Mouse (Mus musculus) hindbrain, embryonic 13.5 days (tissue): ENCODE data around the gene Fam20b. TPM values are rescaled to one million over a fixed set of nuclear protein-coding genes. Genes with fewer than 3 reads are reported as not detected.

ENCODE experiments used
- ATAC-seq: fragments of 200-750 bp; cut with Nextera tagmentation; 2 replicates; pipeline ENCODE4 v1.8.0; 2017; ENCODE audit warnings: moderate TSS enrichment; ENCODE audit not compliant: low FRiP score
- H3K27ac ChIP-seq: fragments of 300-500 bp; sonication (generic); 2 replicates; pipeline ENCODE4 v1.5.1; 2015; ENCODE audit warnings: inconsistent platforms, mild to moderate bottlenecking, moderate library complexity
- H3K27me3 ChIP-seq: fragments of 300-500 bp; sonication (generic); 2 replicates; pipeline ENCODE4 v1.6.1; 2015; ENCODE audit warnings: mild to moderate bottlenecking, inconsistent platforms
- H3K36me3 ChIP-seq: fragments of 300-500 bp; sonication (generic); 2 replicates; pipeline ENCODE4 v1.6.1; 2015; ENCODE audit warnings: mild to moderate bottlenecking, inconsistent platforms
- H3K4me1 ChIP-seq: fragments of 300-500 bp; sonication (generic); replicated peaks from 2 replicates; pipeline ENCODE4 v1.6.1; 2015; ENCODE audit warnings: inconsistent platforms
- H3K4me2 ChIP-seq: fragments of 300-500 bp; sonication (generic); 2 replicates; pipeline ENCODE4 v1.6.1; 2015; ENCODE audit warnings: inconsistent platforms, mild to moderate bottlenecking, moderate library complexity
- H3K4me3 ChIP-seq: fragments of 300-500 bp; sonication (generic); 2 replicates; pipeline ENCODE4 v1.5.1; 2015; ENCODE audit warnings: mild to moderate bottlenecking, inconsistent platforms
- H3K9ac ChIP-seq: fragments of 300-500 bp; sonication (generic); 2 replicates; pipeline ENCODE4 v1.6.1; 2015; ENCODE audit warnings: mild to moderate bottlenecking, inconsistent platforms
- H3K9me3 ChIP-seq: fragments of 300-500 bp; sonication (generic); 2 replicates; pipeline ENCODE4 v1.6.1; 2016; ENCODE audit warnings: inconsistent platforms
- WGBS: fragments of 180-500 bp; shearing (Covaris S2); methylation state at CpG from one replicate; pipeline ENCODE4 v1.1.7; 2015; 5-methylcytosine and 5-hydroxymethylcytosine counted together
- polyA plus RNA-seq: library from polyadenylated mRNA; unstranded; fragments of >200 nt; fragmentation: Nextera tagmentation; extraction: Ambion mirVana; gene quantifications from 2 replicates; pipeline ENCODE4 v1.2.1, GENCODE M21; 2015

The Fam20b gene
- polyA plus RNA-seq, 1 experiment from 2014 or later = 27.9 TPM

DNA sequence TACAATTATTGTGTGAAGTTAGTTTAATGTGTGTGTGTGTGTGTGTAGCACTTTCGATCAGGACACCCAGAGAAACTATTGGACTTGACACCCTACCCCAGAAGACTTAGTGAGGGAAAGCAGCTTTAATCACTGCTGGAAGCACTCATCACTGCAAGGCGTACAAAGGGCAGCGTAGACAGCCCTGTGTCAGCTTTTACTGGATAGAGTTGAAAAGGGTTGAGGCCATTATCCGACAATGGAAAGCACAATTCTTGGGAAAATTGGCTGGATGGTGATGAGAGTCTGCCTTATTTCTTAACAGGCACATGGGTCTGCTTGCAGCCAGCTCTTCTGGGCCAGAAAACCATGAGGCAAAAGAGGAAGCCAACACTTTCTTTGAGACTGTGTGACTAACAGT lies 1.2 kb upstream of the Fam20b start:
- Histone ChIP-seq H3K4me1 (peaks cover 12% of the 10 kb centered on the region; the same call in 1 of the 2 replicates), H3K4me3 (no peak overlapping the region), H3K9me3 (no peaks in the 10 kb centered on the region), H3K36me3 (no peaks in the 10 kb centered on the region), H3K4me2 (no peak overlapping the region), H3K27me3 (peaks cover 12% of the 10 kb centered on the region), H3K9ac (no peak overlapping the region), H3K27ac (no peak overlapping the region)
- 49% methylated on average over 4 of the region's 4 CpGs for WGBS
- ATAC-seq = no peak

DNA sequence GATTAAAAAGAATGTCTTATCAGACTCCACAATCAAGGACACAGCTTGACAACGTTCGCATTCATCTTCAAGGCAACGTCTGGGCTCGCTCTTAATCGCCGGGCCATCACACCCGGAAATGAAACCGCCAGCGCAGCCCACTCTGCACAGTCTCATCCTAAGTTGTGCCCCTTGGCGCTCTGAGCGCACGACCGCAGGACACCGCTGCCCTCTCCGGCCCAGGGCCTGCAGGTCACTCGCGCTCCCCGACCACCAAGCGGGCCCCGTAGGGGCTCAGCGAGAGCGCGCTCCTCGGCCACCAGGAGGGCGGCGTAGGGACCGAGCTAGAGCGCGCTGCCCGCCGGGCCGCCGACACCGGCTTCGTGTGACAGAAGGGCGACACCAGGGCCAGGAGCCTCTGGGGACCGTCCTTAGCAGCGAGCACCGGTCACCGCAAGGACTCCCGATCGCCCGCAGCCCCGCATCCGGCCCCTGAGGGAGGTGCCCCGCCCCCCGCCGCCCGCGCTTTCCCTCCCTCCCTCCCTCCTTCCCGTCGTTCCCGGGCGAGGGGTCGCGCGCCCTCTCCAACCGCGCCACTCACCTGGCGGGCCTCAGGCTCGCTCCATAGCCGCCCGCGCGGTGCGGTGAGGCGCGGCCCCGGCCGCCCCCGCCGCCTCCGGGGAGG lies 468 bp downstream of the Fam20b start:
- H3K4me1 ChIP-seq = peaks cover 12% of the 10 kb centered on the region; the same call in 1 of the 2 replicates
- H3K9me3 ChIP-seq = no peaks in the 10 kb centered on the region
- H3K4me3 ChIP-seq = peak overlapping the region; percentile 86
- H3K36me3 ChIP-seq = peaks cover 2% of the 10 kb centered on the region; the same call in 1 of the 2 replicates
- peak overlapping the region; percentile 68 for H3K4me2 ChIP-seq
- peaks cover 12% of the 10 kb centered on the region for H3K27me3 ChIP-seq
- peak; percentile 87 for ATAC-seq
- WGBS = under 1% methylated on average over 52 of the region's 73 CpGs
- peak overlapping the region; percentile 96 for H3K27ac ChIP-seq
- peak overlapping the region; percentile 91 for H3K9ac ChIP-seq

DNA sequence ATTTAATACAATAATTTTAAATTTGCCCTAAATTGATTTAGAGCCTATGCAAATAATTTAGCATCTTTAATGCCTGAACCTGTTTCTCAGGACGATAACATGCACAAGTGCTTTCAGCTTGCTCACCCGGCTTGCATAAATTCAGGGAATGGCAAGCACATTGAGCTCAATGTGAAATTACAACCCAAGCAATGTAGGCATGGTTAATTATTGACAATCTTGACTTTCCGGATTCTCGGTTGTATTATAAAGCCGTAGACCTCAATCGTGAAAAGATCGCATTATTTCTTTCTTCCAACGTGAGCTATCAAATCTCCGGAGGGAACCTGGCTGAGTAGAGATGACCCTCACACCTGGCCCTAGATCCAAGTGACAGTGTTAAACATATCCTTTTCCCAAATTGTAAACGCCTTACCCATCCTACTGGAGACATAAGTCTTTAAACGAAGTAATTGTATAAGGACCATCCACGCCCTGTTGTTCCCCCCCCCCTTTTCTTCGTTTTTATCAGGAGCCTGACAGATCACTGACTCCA lies 1.1 kb downstream of the Fam20b start:
- Histone ChIP-seq H3K4me2 (peak overlapping the region; percentile 68), H3K36me3 (peaks cover 2% of the 10 kb centered on the region; the same call in 1 of the 2 replicates), H3K9me3 (no peaks in the 10 kb centered on the region), H3K4me3 (peak overlapping the region; percentile 86), H3K4me1 (peaks cover 12% of the 10 kb centered on the region; the same call in 1 of the 2 replicates), H3K9ac (peak overlapping the region; percentile 91), H3K27me3 (peaks cover 12% of the 10 kb centered on the region), H3K27ac (peak overlapping the region; percentile 96)
- ATAC-seq = no peak
- 10% methylated on average over 13 of the region's 13 CpGs for WGBS

DNA sequence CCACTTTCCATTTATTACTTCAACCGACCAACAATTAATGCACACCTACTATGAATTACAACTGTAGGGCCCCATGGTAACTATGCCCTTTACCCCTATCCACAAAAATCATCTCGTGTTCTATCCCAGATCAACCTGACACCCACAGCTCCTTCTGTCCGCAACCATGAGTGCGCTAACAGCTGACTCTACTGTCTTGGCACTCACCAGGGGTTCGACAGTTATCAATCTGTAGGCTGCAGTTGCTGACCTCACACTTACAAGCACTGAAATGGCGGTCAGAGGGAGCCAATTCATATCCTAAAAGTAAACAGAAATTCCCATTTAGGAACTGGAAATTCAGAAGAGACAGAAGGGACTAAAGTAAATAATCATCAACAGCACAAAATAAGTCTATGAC lies 2.2 kb downstream of the Fam20b start:
- Histone ChIP-seq H3K4me2 (no peak overlapping the region), H3K4me1 (peaks cover 12% of the 10 kb centered on the region; the same call in 1 of the 2 replicates), H3K9ac (no peak overlapping the region), H3K4me3 (no peak overlapping the region), H3K27ac (no peak overlapping the region), H3K36me3 (peaks cover 2% of the 10 kb centered on the region; the same call in 1 of the 2 replicates), H3K27me3 (peaks cover 11% of the 10 kb centered on the region), H3K9me3 (no peaks in the 10 kb centered on the region)
- 89% methylated on average over 6 of the region's 6 CpGs for WGBS
- ATAC-seq = no peak

DNA sequence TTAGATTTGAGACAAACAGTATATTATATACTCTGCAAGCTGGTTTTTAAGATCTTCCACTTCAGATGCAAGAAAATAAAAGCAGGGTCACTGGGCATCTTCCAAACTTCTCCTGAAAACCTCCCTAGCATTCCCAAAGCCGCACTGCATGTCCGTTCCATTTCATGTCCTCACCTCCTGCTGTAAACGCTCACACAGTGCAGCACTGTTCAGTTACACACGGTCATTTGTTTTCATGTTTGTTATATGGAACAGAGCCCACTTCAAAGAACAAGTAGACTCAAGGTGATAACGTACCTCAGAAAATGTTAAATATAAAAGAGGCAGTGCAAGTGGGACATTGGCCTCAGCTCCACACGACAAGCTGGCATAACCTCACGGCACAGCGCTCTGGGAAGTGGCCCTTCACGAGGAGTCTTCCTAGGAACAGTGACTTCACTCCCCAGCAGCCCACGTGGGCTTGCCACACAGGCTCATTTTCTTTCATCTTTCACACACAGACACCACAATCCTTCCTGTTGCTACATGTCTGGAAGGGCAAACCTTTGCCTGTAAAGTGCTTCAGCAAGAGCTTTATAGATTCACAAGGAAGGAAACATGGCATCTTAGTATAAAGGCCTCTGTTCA lies 8.3 kb downstream of the Fam20b start:
- no peak for ATAC-seq
- H3K27ac ChIP-seq = no peak overlapping the region
- H3K36me3 ChIP-seq = peaks cover 7% of the 10 kb centered on the region
- no peak overlapping the region for H3K4me2 ChIP-seq
- H3K9me3 ChIP-seq = no peaks in the 10 kb centered on the region
- H3K4me1 ChIP-seq = peaks cover 12% of the 10 kb centered on the region; the same call in 1 of the 2 replicates
- WGBS = 63% methylated on average over 10 of the region's 10 CpGs
- H3K9ac ChIP-seq = no peak overlapping the region
- H3K4me3 ChIP-seq = no peak overlapping the region
- H3K27me3 ChIP-seq = no peaks in the 10 kb centered on the region

DNA sequence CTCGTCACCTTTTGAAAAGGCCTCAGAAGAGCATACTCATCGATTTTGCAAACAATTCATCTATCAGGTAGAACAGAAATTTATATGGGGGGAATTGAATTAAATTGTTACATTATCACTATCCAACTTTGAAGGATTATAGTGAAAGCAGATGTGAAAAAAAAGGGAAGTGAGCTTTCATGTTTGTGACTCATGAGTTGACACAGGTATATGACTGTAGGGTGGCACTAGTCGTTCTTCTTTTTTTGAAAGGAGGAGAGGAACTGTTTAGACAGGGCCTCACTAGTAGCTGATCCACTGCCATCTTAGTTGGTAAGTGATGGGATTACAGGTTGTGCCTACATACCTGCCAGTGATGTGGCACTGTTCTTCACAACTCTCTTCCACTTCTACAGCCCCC lies 10.2 kb downstream of the Fam20b start:
- 91% methylated on average over 3 of the region's 3 CpGs for WGBS
- no peak overlapping the region for H3K4me2 ChIP-seq
- ATAC-seq = no peak
- H3K9ac ChIP-seq = no peak overlapping the region
- H3K36me3 ChIP-seq = peaks cover 24% of the 10 kb centered on the region
- H3K27ac ChIP-seq = no peak overlapping the region
- no peaks in the 10 kb centered on the region for H3K27me3 ChIP-seq
- H3K4me3 ChIP-seq = no peak overlapping the region
- H3K9me3 ChIP-seq = no peaks in the 10 kb centered on the region
- peaks cover 12% of the 10 kb centered on the region; the same call in 1 of the 2 replicates for H3K4me1 ChIP-seq

DNA sequence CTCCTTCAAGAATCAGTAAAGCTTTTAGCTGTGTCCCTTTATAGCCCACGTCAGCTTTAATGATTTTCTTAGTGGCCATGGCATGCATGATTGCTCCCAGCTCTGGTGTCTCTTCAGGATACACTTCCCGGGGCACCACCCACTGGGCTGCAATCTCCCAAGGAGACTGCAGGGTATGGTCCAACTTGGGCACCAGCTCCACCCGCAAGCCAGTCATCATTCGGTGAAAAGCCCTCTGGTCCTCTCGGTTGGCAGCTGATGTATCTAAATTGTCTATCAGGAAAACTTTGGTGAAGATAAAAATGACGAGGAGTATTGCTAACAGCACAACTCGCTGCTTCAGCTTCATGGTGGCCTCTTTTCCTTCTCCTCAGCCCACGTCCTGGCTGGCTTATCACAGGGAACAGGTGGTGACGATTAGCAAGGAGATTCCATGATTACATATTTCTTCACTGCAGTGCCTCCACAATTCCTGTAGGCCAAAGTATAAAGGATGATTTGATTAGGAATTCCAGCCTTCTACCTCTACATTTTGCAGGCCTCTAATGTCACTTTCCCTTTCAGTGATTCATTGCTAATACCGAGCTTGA lies 13.1 kb downstream of the Fam20b start:
- Histone ChIP-seq H3K4me1 (peaks cover 9% of the 10 kb centered on the region; the same call in 1 of the 2 replicates), H3K4me2 (no peak overlapping the region), H3K9me3 (no peaks in the 10 kb centered on the region), H3K4me3 (no peak overlapping the region), H3K27ac (no peak overlapping the region), H3K36me3 (peaks cover 48% of the 10 kb centered on the region), H3K9ac (no peak overlapping the region), H3K27me3 (no peaks in the 10 kb centered on the region)
- no peak for ATAC-seq
- 83% methylated on average over 10 of the region's 10 CpGs for WGBS

DNA sequence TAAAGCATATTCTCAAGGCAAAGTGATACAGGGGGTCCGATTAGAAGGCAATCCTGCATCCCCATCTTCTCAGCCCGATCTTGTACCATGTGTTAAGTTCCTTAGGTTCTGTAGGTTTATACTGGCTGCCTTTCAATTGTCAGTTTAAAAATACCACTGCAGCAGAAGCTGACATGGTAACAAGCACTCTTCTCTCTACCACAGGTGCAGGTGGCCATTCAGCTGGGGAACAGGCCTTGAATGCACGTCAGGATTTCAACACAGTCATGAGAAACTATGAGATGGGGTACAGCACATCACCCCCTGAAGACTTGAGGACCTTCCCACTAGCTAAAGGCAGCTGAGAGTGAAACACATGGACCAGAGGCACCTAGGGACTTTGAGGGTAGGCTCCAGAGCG lies 15.4 kb downstream of the Fam20b start:
- Histone ChIP-seq H3K4me1 (no peaks in the 10 kb centered on the region), H3K4me2 (no peak overlapping the region), H3K9me3 (no peaks in the 10 kb centered on the region), H3K4me3 (no peak overlapping the region), H3K27me3 (no peaks in the 10 kb centered on the region), H3K36me3 (peaks cover 66% of the 10 kb centered on the region), H3K9ac (no peak overlapping the region), H3K27ac (no peak overlapping the region)
- ATAC-seq = no peak
- 94% methylated on average over 4 of the region's 4 CpGs for WGBS

DNA sequence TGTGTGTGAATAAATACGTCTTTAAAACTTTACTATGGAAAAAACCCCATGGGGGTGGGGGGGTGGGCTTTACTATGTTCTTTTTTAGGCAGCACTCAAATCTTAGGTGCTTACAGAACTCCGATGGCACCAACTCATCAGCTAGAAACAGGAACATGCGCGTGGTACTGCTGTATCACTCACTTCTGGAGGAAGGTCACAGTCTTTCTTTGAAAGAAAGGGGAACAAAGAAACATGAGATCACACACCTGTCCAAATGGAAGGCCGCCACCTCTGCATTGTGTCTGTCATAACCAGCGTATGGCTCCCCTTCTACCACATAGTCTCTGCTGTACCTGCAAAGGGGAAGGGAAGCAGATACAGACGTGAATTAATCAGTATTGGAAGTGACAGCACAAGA lies 16.7 kb downstream of the Fam20b start:
- Histone ChIP-seq H3K36me3 (peaks cover 78% of the 10 kb centered on the region), H3K4me2 (no peak overlapping the region), H3K9me3 (no peaks in the 10 kb centered on the region), H3K27ac (no peak overlapping the region), H3K9ac (no peak overlapping the region), H3K4me1 (no peaks in the 10 kb centered on the region), H3K4me3 (no peak overlapping the region), H3K27me3 (no peaks in the 10 kb centered on the region)
- 92% methylated on average over 7 of the region's 7 CpGs for WGBS
- no peak for ATAC-seq

DNA sequence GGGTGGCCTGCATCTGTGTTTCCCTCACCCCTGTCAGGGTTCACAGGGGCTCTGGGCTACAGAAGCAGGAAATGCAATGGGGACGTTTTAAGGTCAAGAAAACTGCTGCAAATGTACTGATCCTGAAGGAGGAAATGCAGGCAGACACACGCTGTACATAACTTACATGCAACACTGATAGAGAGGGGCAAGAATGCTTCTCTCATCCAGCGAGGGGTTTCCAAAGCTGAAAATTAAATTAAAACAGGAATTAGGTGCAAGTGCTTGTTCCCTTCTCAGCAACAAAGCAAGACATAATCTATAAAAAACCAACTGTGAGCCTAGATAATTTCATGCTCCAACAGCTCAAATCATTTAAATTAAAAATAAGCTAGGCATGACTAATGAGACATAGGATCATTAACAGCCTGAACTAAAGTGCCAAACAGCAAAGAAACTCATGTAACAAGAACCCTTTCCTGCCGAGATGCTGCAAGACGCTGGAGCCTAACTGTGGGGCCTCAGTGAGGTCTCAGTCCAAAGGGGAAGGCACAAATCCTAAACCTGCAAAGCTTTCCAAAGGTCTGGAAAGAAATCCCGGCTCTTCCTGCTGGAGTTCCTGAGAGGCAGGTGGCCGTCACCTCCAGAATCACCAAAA lies 32.7 kb downstream of the Fam20b start:
- Histone ChIP-seq H3K9ac (no peak overlapping the region), H3K36me3 (peaks cover 77% of the 10 kb centered on the region), H3K4me3 (no peak overlapping the region), H3K27ac (peak overlapping the region; percentile 23; the same call in 1 of the 2 replicates), H3K4me1 (no peaks in the 10 kb centered on the region), H3K4me2 (no peak overlapping the region), H3K9me3 (no peaks in the 10 kb centered on the region), H3K27me3 (no peaks in the 10 kb centered on the region)
- ATAC-seq = no peak
- WGBS = 72% methylated on average over 7 of the region's 7 CpGs

DNA sequence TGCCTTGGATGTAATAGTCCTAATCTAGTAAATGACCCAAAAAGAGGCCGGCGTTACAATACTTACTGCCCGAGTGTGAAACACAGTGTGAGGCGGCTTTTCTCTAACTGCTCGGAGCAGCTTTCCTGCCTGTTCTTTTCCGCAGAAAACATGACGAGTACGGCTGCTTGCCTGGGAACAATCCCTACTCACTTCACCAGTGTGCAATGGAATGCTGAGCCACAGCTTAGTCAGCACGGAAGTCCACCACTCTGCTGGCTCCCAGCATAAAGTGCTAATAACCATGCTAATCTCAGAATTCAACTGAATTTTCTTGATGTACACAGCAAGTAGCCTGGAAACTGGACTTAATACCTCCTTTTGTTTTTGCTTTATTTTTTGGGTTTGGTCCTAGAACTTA lies 39.3 kb downstream of the Fam20b start:
- no peaks in the 10 kb centered on the region for H3K9me3 ChIP-seq
- H3K4me3 ChIP-seq = no peak overlapping the region
- H3K27ac ChIP-seq = no peak overlapping the region
- WGBS = 79% methylated on average over 9 of the region's 9 CpGs
- peaks cover under 1% of the 10 kb centered on the region; the same call in 1 of the 2 replicates for H3K4me1 ChIP-seq
- H3K4me2 ChIP-seq = no peak overlapping the region
- H3K9ac ChIP-seq = no peak overlapping the region
- no peak for ATAC-seq
- peaks cover 5% of the 10 kb centered on the region; the same call in 1 of the 2 replicates for H3K27me3 ChIP-seq
- H3K36me3 ChIP-seq = peaks cover 30% of the 10 kb centered on the region

DNA sequence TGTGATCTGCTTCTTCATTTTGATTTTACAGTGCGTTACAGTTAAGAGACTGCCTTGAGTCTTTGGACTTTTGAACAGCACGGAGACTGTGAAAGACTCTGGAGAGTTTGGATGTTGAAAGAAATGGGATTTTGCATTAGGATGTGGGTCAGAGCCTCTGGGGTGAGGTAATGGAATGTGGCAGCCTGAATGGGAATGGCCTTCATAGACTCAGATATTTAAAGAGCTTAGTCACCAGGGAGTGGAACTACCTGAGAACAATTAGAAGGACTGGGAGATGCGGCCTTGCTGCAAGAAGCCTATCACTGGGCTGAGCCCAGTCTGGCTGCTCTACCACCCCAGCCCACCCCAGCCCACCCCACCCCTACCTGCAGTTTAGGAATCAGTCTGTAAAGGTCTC lies 41.7 kb downstream of the Fam20b start:
- H3K4me3 ChIP-seq = no peak overlapping the region
- H3K4me1 ChIP-seq = peaks cover 21% of the 10 kb centered on the region
- no peaks in the 10 kb centered on the region for H3K9me3 ChIP-seq
- ATAC-seq = no peak
- H3K9ac ChIP-seq = no peak overlapping the region
- H3K4me2 ChIP-seq = no peak overlapping the region
- WGBS = 88% methylated on average over 3 of the region's 3 CpGs
- H3K27me3 ChIP-seq = peaks cover 15% of the 10 kb centered on the region; the same call in 1 of the 2 replicates
- peaks cover 20% of the 10 kb centered on the region for H3K36me3 ChIP-seq
- H3K27ac ChIP-seq = no peak overlapping the region
